Mouse (Mus musculus): ENCODE results near the gene Slc39a13.
"Not testable (repeated sequence)": the region's sequence is repeated elsewhere in the genome, so short reads cannot be mapped to it uniquely, and the experiment has no call there.

Slc39a13 gene

GRCm38 (mm10) chr2:91023131-91023530 lies 47.1 kb downstream of the Slc39a13 start:
- no peak for DNase-seq

- not testable (repeated sequence) for DNase-seq
Observed at GRCm38 (mm10) chr2:91022266-91022665, 48.0 kb downstream of the Slc39a13 start.

GRCm38 (mm10) chr2:91019911-91020310 lies 50.3 kb downstream of the Slc39a13 start:
- DNase-seq = no peak

- no peak for DNase-seq
Observed at GRCm38 (mm10) chr2:91018061-91018788, 52.0 kb downstream of the Slc39a13 start.

- no peak for DNase-seq
Observed at GRCm38 (mm10) chr2:91015386-91015785, 54.8 kb downstream of the Slc39a13 start.

- DNase-seq = peak; percentile 42 to 51
Observed at GRCm38 (mm10) chr2:91013881-91014280, 56.3 kb downstream of the Slc39a13 start.
